Mouse (Mus musculus): Measurements from ENCODE around the gene Rab34. TPM values are rescaled to one million over a fixed set of nuclear protein-coding genes. Genes with fewer than 3 reads are reported as not detected.

Gene Rab34
- polyA plus RNA-seq, 1 experiment from 2014 or later = 164 TPM

GRCm38 (mm10) chr11:78176402-78176862, 11.8 kb upstream of the Rab34 start, which contains the start of the genes Nek8 and Tlcd1:
Gene Nek8, minus strand, starts transcription at chr11:78176675.
Gene Tlcd1, plus strand, starts transcription at chr11:78176711.
- under 1% methylated on average over 32 of the region's 32 CpGs for WGBS
- peak within 1 kb of the TSS; percentile 97 for H3K27ac ChIP-seq
- peaks cover 30% of the 10 kb centered on the region for H3K36me3 ChIP-seq
- H3K4me3 ChIP-seq = peak within 1 kb of the TSS; percentile 49
- H3K9me3 ChIP-seq = no peaks in the 10 kb centered on the region
- no peak for ATAC-seq (ENCODE audit: insufficient number of reproducible peaks, insufficient read depth, low FRiP score, low TSS enrichment)
- H3K4me2 ChIP-seq (replicated peaks) = peak within 1 kb of the TSS; percentile 88
- peak within 1 kb of the TSS; percentile 70 for H3K9ac ChIP-seq
- peaks cover 33% of the 10 kb centered on the region for H3K4me1 ChIP-seq
- H3K27me3 ChIP-seq = no peaks in the 10 kb centered on the region

- Histone ChIP-seq H3K27me3 (no peaks in the 10 kb centered on the region), H3K27ac (peak overlapping the region; percentile 85; the same call in 1 of the 2 replicates), H3K36me3 (peaks cover 32% of the 10 kb centered on the region), H3K9me3 (no peaks in the 10 kb centered on the region), H3K4me1 (peaks cover 37% of the 10 kb centered on the region), H3K4me2 (replicated peaks) (peak overlapping the region; percentile 88), H3K9ac (peak overlapping the region; percentile 70), H3K4me3 (peak overlapping the region; percentile 49)
- ATAC-seq (ENCODE audit: insufficient number of reproducible peaks, insufficient read depth, low FRiP score, low TSS enrichment) = no peak
- WGBS = under 1% methylated on average over 23 of the region's 23 CpGs
Measured at GRCm38 (mm10) chr11:78176905-78177331, 11.3 kb upstream of the Rab34 start.

GRCm38 (mm10) chr11:78177437-78177836, 10.8 kb upstream of the Rab34 start:
- H3K9me3 ChIP-seq = no peaks in the 10 kb centered on the region
- no peak for ATAC-seq (ENCODE audit: insufficient number of reproducible peaks, insufficient read depth, low FRiP score, low TSS enrichment)
- H3K27me3 ChIP-seq = no peaks in the 10 kb centered on the region
- peaks cover 43% of the 10 kb centered on the region for H3K4me1 ChIP-seq
- H3K36me3 ChIP-seq = peaks cover 29% of the 10 kb centered on the region
- peak overlapping the region; percentile 88 for H3K4me2 ChIP-seq (replicated peaks)
- peak overlapping the region; percentile 70 for H3K9ac ChIP-seq
- H3K27ac ChIP-seq = peak overlapping the region; percentile 97
- under 1% methylated on average over 10 of the region's 10 CpGs for WGBS
- H3K4me3 ChIP-seq = peak overlapping the region; percentile 49

GRCm38 (mm10) chr11:78177903-78178858, 10.0 kb upstream of the Rab34 start:
- Histone ChIP-seq H3K4me1 (peaks cover 44% of the 10 kb centered on the region), H3K27ac (peak overlapping the region; percentile 97), H3K36me3 (peaks cover 26% of the 10 kb centered on the region), H3K4me3 (peak overlapping the region; percentile 49), H3K9ac (peak overlapping the region; percentile 70), H3K27me3 (no peaks in the 10 kb centered on the region), H3K9me3 (no peaks in the 10 kb centered on the region), H3K4me2 (replicated peaks) (peak overlapping the region; percentile 88)
- ATAC-seq (ENCODE audit: insufficient number of reproducible peaks, insufficient read depth, low FRiP score, low TSS enrichment) = peak; percentile 89
- under 1% methylated on average over 68 of the region's 84 CpGs for WGBS

GRCm38 (mm10) chr11:78178859-78179437, 9.3 kb upstream of the Rab34 start:
- H3K4me2 ChIP-seq (replicated peaks) = peak overlapping the region; percentile 88
- no peaks in the 10 kb centered on the region for H3K27me3 ChIP-seq
- no peaks in the 10 kb centered on the region for H3K9me3 ChIP-seq
- H3K27ac ChIP-seq = peak overlapping the region; percentile 97
- peak overlapping the region; percentile 70 for H3K9ac ChIP-seq
- under 1% methylated on average over 29 of the region's 29 CpGs for WGBS
- H3K36me3 ChIP-seq = peaks cover 26% of the 10 kb centered on the region
- ATAC-seq (ENCODE audit: insufficient number of reproducible peaks, insufficient read depth, low FRiP score, low TSS enrichment) = peak; percentile 2; the same call in 1 of the 2 replicates
- H3K4me1 ChIP-seq = peaks cover 44% of the 10 kb centered on the region
- H3K4me3 ChIP-seq = peak overlapping the region; percentile 49

GRCm38 (mm10) chr11:78179438-78179999, 8.7 kb upstream of the Rab34 start:
- ATAC-seq (ENCODE audit: insufficient number of reproducible peaks, insufficient read depth, low FRiP score, low TSS enrichment) = no peak
- no peaks in the 10 kb centered on the region for H3K9me3 ChIP-seq
- H3K4me3 ChIP-seq = peak overlapping the region; percentile 49
- peaks cover 26% of the 10 kb centered on the region for H3K36me3 ChIP-seq
- H3K9ac ChIP-seq = peak overlapping the region; percentile 70
- peak overlapping the region; percentile 88 for H3K4me2 ChIP-seq (replicated peaks)
- H3K27ac ChIP-seq = peak overlapping the region; percentile 97
- no peaks in the 10 kb centered on the region for H3K27me3 ChIP-seq
- 28% methylated on average over 8 of the region's 8 CpGs for WGBS
- peaks cover 44% of the 10 kb centered on the region for H3K4me1 ChIP-seq

- H3K9ac ChIP-seq = peak overlapping the region; percentile 33; the same call in 1 of the 2 replicates
Measured at GRCm38 (mm10) chr11:78180081-78180761, 8.0 kb upstream of the Rab34 start.

GRCm38 (mm10) chr11:78181830-78182357, 6.3 kb upstream of the Rab34 start:
- Histone ChIP-seq H3K9ac (peak overlapping the region; percentile 93), H3K27ac (no peak overlapping the region), H3K4me2 (replicated peaks) (peak overlapping the region; percentile 84), H3K9me3 (no peaks in the 10 kb centered on the region), H3K36me3 (peaks cover 26% of the 10 kb centered on the region), H3K27me3 (no peaks in the 10 kb centered on the region), H3K4me3 (peak overlapping the region; percentile 90), H3K4me1 (peaks cover 44% of the 10 kb centered on the region)
- no peak for ATAC-seq (ENCODE audit: insufficient number of reproducible peaks, insufficient read depth, low FRiP score, low TSS enrichment)
- WGBS = 38% methylated on average over 2 of the region's 2 CpGs

More at GRCm38 (mm10) chr11:78180081-78180761, 8.0 kb upstream of the Rab34 start:
- WGBS = 75% methylated on average over 6 of the region's 6 CpGs
- H3K27ac ChIP-seq = peak overlapping the region; percentile 97; the same call in 1 of the 2 replicates
- H3K27me3 ChIP-seq = no peaks in the 10 kb centered on the region
- H3K4me3 ChIP-seq = peak overlapping the region; percentile 49; the same call in 1 of the 2 replicates
- no peak for ATAC-seq (ENCODE audit: insufficient number of reproducible peaks, insufficient read depth, low FRiP score, low TSS enrichment)
- H3K36me3 ChIP-seq = peaks cover 26% of the 10 kb centered on the region
- peaks cover 44% of the 10 kb centered on the region for H3K4me1 ChIP-seq
- H3K9me3 ChIP-seq = no peaks in the 10 kb centered on the region
- H3K4me2 ChIP-seq (replicated peaks) = peak overlapping the region; percentile 88

GRCm38 (mm10) chr11:78182450-78182849, 5.8 kb upstream of the Rab34 start:
- H3K9ac ChIP-seq = peak overlapping the region; percentile 93
- H3K4me3 ChIP-seq = peak overlapping the region; percentile 90
- peak overlapping the region; percentile 97 for H3K27ac ChIP-seq
- WGBS = 10% methylated on average over 7 of the region's 7 CpGs
- no peak for ATAC-seq (ENCODE audit: insufficient number of reproducible peaks, insufficient read depth, low FRiP score, low TSS enrichment)
- H3K36me3 ChIP-seq = peaks cover 26% of the 10 kb centered on the region
- no peaks in the 10 kb centered on the region for H3K9me3 ChIP-seq
- peak overlapping the region; percentile 84 for H3K4me2 ChIP-seq (replicated peaks)
- no peaks in the 10 kb centered on the region for H3K27me3 ChIP-seq
- peaks cover 40% of the 10 kb centered on the region for H3K4me1 ChIP-seq

- H3K4me2 ChIP-seq (replicated peaks) = peak within 1 kb of the TSS; percentile 84
- peaks cover 38% of the 10 kb centered on the region for H3K4me1 ChIP-seq
- ATAC-seq (ENCODE audit: insufficient number of reproducible peaks, insufficient read depth, low FRiP score, low TSS enrichment) = peak; percentile 83
- H3K36me3 ChIP-seq = peaks cover 26% of the 10 kb centered on the region
- no peaks in the 10 kb centered on the region for H3K27me3 ChIP-seq
- under 1% methylated on average over 38 of the region's 38 CpGs for WGBS
- H3K4me3 ChIP-seq = peak within 1 kb of the TSS; percentile 90
- no peaks in the 10 kb centered on the region for H3K9me3 ChIP-seq
- H3K9ac ChIP-seq = peak within 1 kb of the TSS; percentile 93
- peak within 1 kb of the TSS; percentile 97 for H3K27ac ChIP-seq
Measured at GRCm38 (mm10) chr11:78182961-78183844, 5.0 kb upstream of the Rab34 start, which contains the start of gene Rpl23a. Gene Rpl23a, minus strand, starts transcription at chr11:78183584.

All from embryonic facial prominence, embryonic 12.5 days (tissue).